10 mouse cellular contexts compared by ENCODE assay signal in genomic region chr3:26151351-26152020, GRCm38 (mm10).
DNase-seq lines count a peak whose midpoint lies in the region; ATAC-seq and TF ChIP-seq lines count a peak whose summit lies in the region.
"Had no signal": no experiment of that assay in that cellular context is flagged by ENCODE, and none has a peak within 500 bp of the region (broad histone marks: within the 10 kb centered on the region; RNA-seq: fewer than 3 reads in every experiment).

No protein-coding gene starts in this region.

- no peak for DNase-seq in cerebellum, adult 2 months
- DNase-seq in cerebellum, adult 18-20 months: no peak
- no peak for DNase-seq in stomach, postnatal 0 days (ENCODE audit: low spot score)
- DNase-seq in limb, embryonic 14.5 days (ENCODE audit: low spot score): no peak
- DNase-seq in retina, postnatal 1 day: peak; percentile 76
- DNase-seq in liver, postnatal 0 days: no peak

- peaks cover 2% of the 10 kb centered on the region; the same call in 1 of the 2 replicates for H3K4me1 ChIP-seq in cerebellum, adult 2 months (ENCODE audit: control insufficient read depth, insufficient read depth, low read length)
- 0 out of 2 replicates have a peak, but pooled peaks cover 5% of the 10 kb centered on the region for H3K4me1 ChIP-seq in stomach, embryonic 14.5 days (ENCODE audit: control insufficient read depth, insufficient read depth, low read length)
- no peaks in the 10 kb centered on the region; the same call in 1 of the 2 replicates for H3K4me1 ChIP-seq in stomach, postnatal 0 days (replicated peaks; ENCODE audit: control insufficient read depth, insufficient read depth)
- H3K4me1 ChIP-seq in limb, embryonic 14.5 days (ENCODE audit: control insufficient read depth, insufficient read depth, low read length): peaks cover 7% of the 10 kb centered on the region; the same call in 1 of the 2 replicates
- H3K4me1 ChIP-seq in liver, postnatal 0 days (ENCODE audit: insufficient read depth): no peaks in the 10 kb centered on the region; the same call in 1 of the 2 replicates
- H3K4me1 ChIP-seq: stomach, embryonic 15.5 days had no signal

- 26% methylated on average over 6 of the region's 6 CpGs for WGBS in cerebellum, adult 2 months
- WGBS in stomach, embryonic 14.5 days: 37% methylated on average over 6 of the region's 6 CpGs
- 38% methylated on average over 6 of the region's 6 CpGs for WGBS in stomach, postnatal 0 days
- WGBS in limb, embryonic 14.5 days: 30% methylated on average over 6 of the region's 6 CpGs
- 39% methylated on average over 6 of the region's 6 CpGs for WGBS in liver, postnatal 0 days (ENCODE audit: insufficient replicate concordance)

- H3K4me3 ChIP-seq in cerebellum, adult 2 months (replicated peaks; ENCODE audit: insufficient read depth, low read depth, low read length): peak overlapping the region; percentile 98
- H3K4me3 ChIP-seq in stomach, embryonic 14.5 days (ENCODE audit: low read depth, low read length): no peak overlapping the region
- H3K4me3 ChIP-seq in stomach, postnatal 0 days (ENCODE audit: low read depth, low read length): no peak overlapping the region
- H3K4me3 ChIP-seq in limb, embryonic 14.5 days (replicated peaks; ENCODE audit: low read length): 0 out of 2 replicates have a peak overlapping the region, but pooled peaks have one; percentile 54
- H3K4me3 ChIP-seq in liver, postnatal 0 days (ENCODE audit: low read depth, low read length): no peak overlapping the region

- TF ChIP-seq EP300 in stomach, postnatal 0 days (optimal IDR thresholded peaks at IDR 0.05): no peak
- TF ChIP-seq EP300 in liver, postnatal 0 days (IDR thresholded peaks at IDR 0.05; ENCODE audit: low read depth): no peak

- H3K9me3 ChIP-seq in stomach, embryonic 14.5 days (ENCODE audit: control insufficient read depth, low read depth, low read length): no peaks in the 10 kb centered on the region
- H3K9me3 ChIP-seq in stomach, postnatal 0 days (ENCODE audit: control insufficient read depth, low read length): no peaks in the 10 kb centered on the region
- no peaks in the 10 kb centered on the region for H3K9me3 ChIP-seq in limb, embryonic 14.5 days (ENCODE audit: control insufficient read depth, low read length)
- no peaks in the 10 kb centered on the region for H3K9me3 ChIP-seq in liver, postnatal 0 days (ENCODE audit: low read length)
- H3K9me3 ChIP-seq: G1E; stomach, embryonic 15.5 days had no signal

- ATAC-seq in stomach, embryonic 14.5 days (ENCODE audit: insufficient number of reproducible peaks, insufficient read depth, low FRiP score, low read depth): no peak
- no peak for ATAC-seq in stomach, postnatal 0 days (ENCODE audit: low FRiP score, low TSS enrichment)
- no peak for ATAC-seq in limb, embryonic 14.5 days (ENCODE audit: low FRiP score, low read depth)
- no peak for ATAC-seq in granulocyte monocyte progenitor cell, adult 5-6 weeks (replicated peaks; ENCODE audit: poor library complexity, severe bottlenecking)
- no peak for ATAC-seq in liver, postnatal 0 days

- no peak for TF ChIP-seq CTCF in cerebellum, adult 2 months (IDR thresholded peaks at IDR 0.05; ENCODE audit: borderline replicate concordance, insufficient read depth, low read depth, low read length)
- TF ChIP-seq CTCF in stomach, postnatal 0 days (IDR thresholded peaks at IDR 0.05; ENCODE audit: low read depth): no peak
- TF ChIP-seq CTCF in liver, postnatal 0 days (IDR thresholded peaks at IDR 0.05; ENCODE audit: low read depth): no peak

- no peak for TF ChIP-seq POLR2A in cerebellum, adult 2 months (IDR thresholded peaks at IDR 0.05; ENCODE audit: borderline replicate concordance, insufficient read depth, low read length)
- TF ChIP-seq POLR2A in limb, embryonic 14.5 days (IDR thresholded peaks at IDR 0.05; ENCODE audit: borderline replicate concordance, extremely low read depth, insufficient read depth, insufficient read length): no peak

- 0 out of 2 replicates have a peak overlapping the region, but pooled peaks have one; percentile 82 for H3K4me2 ChIP-seq in stomach, embryonic 14.5 days (replicated peaks; ENCODE audit: low read depth, low read length)
- no peak overlapping the region for H3K4me2 ChIP-seq in stomach, postnatal 0 days (replicated peaks; ENCODE audit: low read depth)
- H3K4me2 ChIP-seq in limb, embryonic 14.5 days (replicated peaks; ENCODE audit: low read depth, low read length, severe bottlenecking): peak overlapping the region; percentile 73
- H3K4me2 ChIP-seq in liver, postnatal 0 days (ENCODE audit: low read depth, low read length): no peak overlapping the region

- no peak overlapping the region for H3K27ac ChIP-seq in cerebellum, adult 2 months (ENCODE audit: insufficient read depth, low read length)
- no peak overlapping the region for H3K27ac ChIP-seq in stomach, embryonic 14.5 days (ENCODE audit: low read length)
- no peak overlapping the region for H3K27ac ChIP-seq in stomach, postnatal 0 days (replicated peaks)
- no peak overlapping the region for H3K27ac ChIP-seq in limb, embryonic 14.5 days (replicated peaks; ENCODE audit: low read depth, low read length)
- H3K27ac ChIP-seq in liver, postnatal 0 days (ENCODE audit: low read depth): no peak overlapping the region
- H3K27ac ChIP-seq: stomach, embryonic 15.5 days had no signal

- H3K36me3 ChIP-seq in stomach, embryonic 14.5 days (ENCODE audit: control insufficient read depth, insufficient read depth, low read length): no peaks in the 10 kb centered on the region
- H3K36me3 ChIP-seq in stomach, postnatal 0 days (ENCODE audit: control insufficient read depth, insufficient read depth, low read length): no peaks in the 10 kb centered on the region
- H3K36me3 ChIP-seq in limb, embryonic 14.5 days (ENCODE audit: control insufficient read depth, insufficient read depth, low read length): no peaks in the 10 kb centered on the region
- H3K36me3 ChIP-seq in liver, postnatal 0 days (replicated peaks; ENCODE audit: insufficient read depth, low read length): no peaks in the 10 kb centered on the region
- H3K36me3 ChIP-seq: G1E; stomach, embryonic 15.5 days had no signal

- H3K27me3 ChIP-seq in cerebellum, adult 2 months (ENCODE audit: control insufficient read depth, insufficient read depth, low read length): no peaks in the 10 kb centered on the region
- H3K27me3 ChIP-seq in stomach, embryonic 14.5 days (ENCODE audit: control insufficient read depth, insufficient read depth, low read length): no peaks in the 10 kb centered on the region
- H3K27me3 ChIP-seq in stomach, postnatal 0 days (ENCODE audit: control insufficient read depth, insufficient read depth, low read length): no peaks in the 10 kb centered on the region
- no peaks in the 10 kb centered on the region for H3K27me3 ChIP-seq in limb, embryonic 14.5 days (ENCODE audit: control insufficient read depth, insufficient read depth, low read length)
- H3K27me3 ChIP-seq in liver, postnatal 0 days (ENCODE audit: insufficient read depth, low read length): peaks cover 11% of the 10 kb centered on the region; the same call in 1 of the 2 replicates
- H3K27me3 ChIP-seq: stomach, embryonic 15.5 days had no signal

- H3K9ac ChIP-seq in stomach, embryonic 14.5 days (replicated peaks; ENCODE audit: low read depth, low read length): no peak overlapping the region
- no peak overlapping the region for H3K9ac ChIP-seq in stomach, postnatal 0 days (ENCODE audit: low read length)
- H3K9ac ChIP-seq in limb, embryonic 14.5 days (ENCODE audit: low read depth, low read length, severe bottlenecking): no peak overlapping the region
- no peak overlapping the region for H3K9ac ChIP-seq in liver, postnatal 0 days (replicated peaks)
- H3K9ac ChIP-seq: stomach, embryonic 15.5 days had no signal

Comparison
In these comparisons a context has a peak if more than half of its experiments do, and no peak if none do; other contexts are left out.
1. H3K4me2 ChIP-seq: peak in stomach, embryonic 14.5 days (single experiment) and limb, embryonic 14.5 days (single experiment); none in stomach, postnatal 0 days (single experiment) and liver, postnatal 0 days (single experiment).
2. H3K4me3 ChIP-seq: peak in cerebellum, adult 2 months (single experiment) and limb, embryonic 14.5 days (single experiment); none in stomach, embryonic 14.5 days (single experiment), stomach, postnatal 0 days (single experiment) and liver, postnatal 0 days (single experiment).